Mouse (Mus musculus): ENCODE data around the gene Sgpp1.
"Not testable (repeated sequence)": the region's sequence is repeated elsewhere in the genome, so short reads cannot be mapped to it uniquely, and the experiment has no call there.

DNA sequence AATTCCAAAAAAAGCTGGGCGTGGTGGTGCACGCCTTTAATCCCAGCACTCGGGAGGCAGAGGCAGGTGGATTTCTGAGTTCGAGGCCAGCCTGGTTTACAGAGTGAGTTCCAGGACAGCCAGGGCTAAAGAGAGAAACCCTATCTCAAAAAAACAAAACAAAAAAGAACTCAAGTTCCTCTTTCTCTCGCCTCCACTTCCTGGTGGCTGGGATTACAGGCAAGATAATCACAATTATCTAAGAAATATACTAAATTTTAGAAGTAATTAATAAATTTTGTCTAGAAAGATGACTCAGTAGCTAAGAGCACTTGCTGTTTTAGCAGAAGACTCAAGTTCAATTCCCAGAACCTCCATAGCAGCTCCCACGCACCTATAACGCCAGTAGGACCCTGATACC lies 22.6 kb downstream of the Sgpp1 start:
- not testable (repeated sequence) for TF ChIP-seq CTCF (IDR thresholded peaks at IDR 0.05; ENCODE audit: borderline replicate concordance, control insufficient read depth, extremely low read depth, insufficient read depth, low read length, poor library complexity); POLR2A (IDR thresholded peaks at IDR 0.05; ENCODE audit: control insufficient read depth, extremely low read depth, insufficient read depth, low read length, poor library complexity)
